Mouse (Mus musculus) spleen, adult 12 weeks (tissue): Measurements from ENCODE around the gene Pianp.

ENCODE experiments used
- DNase-seq: peaks from one replicate; pipeline ENCODE4 v3.0.0; 2022; ENCODE audit warnings: low spot score

Gene Pianp

DNA sequence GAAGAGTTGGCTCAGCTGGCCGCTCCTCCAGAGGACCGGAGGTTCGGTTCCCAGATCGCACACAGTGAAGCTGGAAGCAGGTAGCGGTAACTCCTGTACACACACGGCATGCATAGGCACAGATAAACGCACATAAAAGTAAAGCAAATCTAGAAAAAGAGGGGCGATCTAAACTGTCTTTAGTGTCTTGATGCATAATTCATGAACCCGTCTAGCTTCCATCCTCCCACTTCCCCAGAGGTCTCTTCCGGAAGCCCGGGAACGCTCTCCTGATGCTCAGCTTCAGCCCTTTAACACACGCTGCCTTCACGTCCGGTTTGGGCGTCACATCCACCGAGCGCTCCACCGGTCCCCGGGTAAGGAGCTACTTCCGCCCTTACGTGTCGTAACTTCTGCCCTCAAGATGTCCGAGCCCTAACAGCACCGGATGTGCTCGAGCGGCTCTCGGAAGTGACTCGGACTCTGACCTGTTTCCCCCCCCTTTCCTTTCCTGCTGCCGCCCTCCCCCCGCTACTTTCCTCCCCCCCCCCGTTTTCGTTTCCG lies 12.2 kb downstream of the Pianp start:
- peak; percentile 90 for DNase-seq

DNA sequence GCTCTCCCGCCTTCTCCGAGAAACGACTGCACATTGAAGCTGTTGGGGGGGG lies 12.5 kb downstream of the Pianp start, which contains the start of gene Zfp384:
TSS of gene Zfp384 (plus strand) at position 17 of the 52 bp plus-strand sequence.
- DNase-seq = no peak

DNA sequence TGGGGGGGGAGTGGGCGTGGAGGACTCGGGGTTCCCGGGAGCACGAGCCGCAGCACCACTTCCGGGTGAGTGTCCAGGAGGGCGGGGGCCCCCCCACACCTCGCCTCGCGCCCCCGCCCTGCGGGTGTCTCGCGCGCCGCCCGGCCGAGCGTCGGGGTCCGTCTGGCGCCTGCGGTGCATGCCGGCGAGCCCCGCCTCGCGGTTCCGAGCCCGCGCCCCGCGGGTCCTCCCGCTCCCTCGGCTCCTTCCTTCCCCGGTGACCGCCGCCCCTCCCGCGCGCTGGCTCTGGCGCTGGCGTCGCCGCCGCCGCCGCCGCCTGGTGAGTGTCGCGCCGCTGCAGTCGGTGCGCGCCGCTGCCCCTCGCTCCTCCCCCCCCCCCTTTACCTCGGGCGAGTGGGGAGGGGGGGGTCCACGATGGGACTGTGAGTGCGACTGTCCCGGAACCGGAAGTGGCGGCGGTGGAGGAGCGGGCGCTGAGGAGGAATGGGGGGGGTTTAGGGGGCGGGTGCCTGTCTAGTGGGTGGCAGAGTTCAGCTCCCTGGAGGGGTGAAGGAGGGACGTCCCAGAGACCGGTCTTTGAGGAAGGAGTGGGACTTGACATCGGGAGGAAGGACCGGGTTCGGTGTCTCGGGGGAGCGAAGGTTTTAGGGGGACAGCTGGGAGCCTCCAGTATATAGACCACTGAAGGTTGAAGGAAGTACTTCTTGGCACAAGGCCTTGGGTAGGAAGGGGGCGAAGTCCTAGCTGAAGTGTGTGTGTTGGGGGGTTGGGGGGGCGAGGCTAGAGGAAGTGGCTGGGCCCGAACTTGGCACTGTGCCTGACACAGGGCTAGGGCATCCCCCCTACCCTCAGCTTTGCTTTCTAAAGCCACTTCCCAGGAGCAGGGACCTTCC lies 12.9 kb downstream of the Pianp start:
- peak; percentile 65 for DNase-seq

DNA sequence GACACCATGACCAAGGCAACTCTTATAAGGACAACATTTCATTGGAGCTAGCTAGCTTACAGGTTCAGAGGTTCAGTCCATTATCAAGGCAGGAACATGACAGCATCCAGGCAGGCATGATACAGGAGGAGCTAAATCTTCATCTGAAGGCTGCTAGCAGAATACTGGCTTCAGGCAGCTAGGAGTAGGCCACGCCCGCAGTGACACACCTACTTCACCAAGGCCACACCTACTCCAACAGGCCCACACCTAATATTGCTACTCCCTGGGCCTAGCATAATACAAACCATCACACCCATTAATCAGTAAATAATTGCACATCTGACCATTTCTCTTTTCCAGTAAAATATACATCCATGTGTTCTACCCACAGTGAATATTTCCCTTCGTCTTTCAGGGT lies 21.2 kb downstream of the Pianp start:
- DNase-seq = peak; percentile 32

- peak; percentile 54 for DNase-seq
Observed at GRCm38 (mm10) chr6:125030532-125030931, 34.0 kb downstream of the Pianp start.

DNA sequence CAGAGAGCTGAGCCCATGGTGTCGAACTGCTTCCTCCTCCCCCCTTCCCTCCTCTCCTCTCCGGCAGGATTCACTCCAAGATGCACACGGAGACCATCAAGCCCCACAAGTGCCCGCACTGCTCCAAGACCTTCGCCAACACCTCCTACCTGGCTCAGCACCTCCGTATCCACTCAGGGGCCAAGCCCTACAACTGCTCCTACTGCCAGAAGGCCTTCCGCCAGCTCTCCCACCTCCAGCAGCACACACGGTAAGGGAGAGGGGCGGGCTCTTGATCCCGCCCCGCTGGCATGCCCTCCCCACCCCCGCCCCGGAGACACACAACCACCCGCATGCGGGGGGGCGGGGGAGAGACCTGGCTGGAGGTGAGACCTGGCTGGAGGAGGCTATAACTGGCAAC lies 35.1 kb downstream of the Pianp start:
- DNase-seq = no peak

DNA sequence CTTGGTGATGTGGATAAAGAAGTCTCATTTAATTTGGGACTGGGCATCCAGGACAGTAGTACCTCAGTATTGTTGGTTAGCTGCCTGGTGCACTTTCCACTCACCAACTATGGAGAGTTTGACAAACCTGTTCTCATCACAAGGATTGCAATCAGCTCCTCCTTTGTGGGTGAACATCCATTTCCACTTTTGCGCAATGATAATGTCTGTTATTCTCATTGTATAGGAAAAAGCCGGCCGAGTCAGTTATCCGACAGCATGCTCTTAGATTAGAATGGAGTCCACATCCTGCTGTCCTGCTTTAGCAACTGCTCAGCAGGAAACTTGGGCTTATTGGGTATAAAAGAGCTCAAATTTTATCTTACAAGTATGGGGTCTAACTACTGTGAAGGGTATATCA lies 42.2 kb downstream of the Pianp start:
- DNase-seq = no peak

- no peak for DNase-seq
Observed at GRCm38 (mm10) chr6:125039131-125039530, 42.6 kb downstream of the Pianp start.

- DNase-seq = peak; percentile 77
Observed at GRCm38 (mm10) chr6:125039533-125040153, 43.1 kb downstream of the Pianp start, which contains the start of gene Ing4. Gene Ing4 (plus strand): TSS chr6:125039760.

- no peak for DNase-seq
Observed at GRCm38 (mm10) chr6:125040221-125040620, 43.7 kb downstream of the Pianp start.

DNA sequence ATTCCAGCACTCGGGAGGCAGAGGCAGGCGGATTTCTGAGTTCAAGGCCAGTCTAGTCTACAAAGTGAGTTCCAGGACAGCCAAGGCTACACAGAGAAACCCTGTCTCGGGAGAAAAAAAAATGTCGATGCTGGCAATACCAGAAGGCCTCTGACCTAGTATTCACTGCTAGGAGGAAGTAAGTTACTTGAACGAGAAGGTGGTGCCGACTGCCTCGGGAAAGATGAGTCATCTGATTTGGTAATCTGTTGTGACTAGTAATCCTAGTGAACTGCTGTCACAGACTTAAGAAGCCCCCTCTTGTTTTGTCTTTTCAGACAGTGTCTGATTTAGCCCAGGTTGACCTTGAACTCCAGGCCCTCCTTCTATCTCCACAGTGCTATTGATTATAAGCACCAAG lies 44.6 kb downstream of the Pianp start:
- no peak for DNase-seq

DNA sequence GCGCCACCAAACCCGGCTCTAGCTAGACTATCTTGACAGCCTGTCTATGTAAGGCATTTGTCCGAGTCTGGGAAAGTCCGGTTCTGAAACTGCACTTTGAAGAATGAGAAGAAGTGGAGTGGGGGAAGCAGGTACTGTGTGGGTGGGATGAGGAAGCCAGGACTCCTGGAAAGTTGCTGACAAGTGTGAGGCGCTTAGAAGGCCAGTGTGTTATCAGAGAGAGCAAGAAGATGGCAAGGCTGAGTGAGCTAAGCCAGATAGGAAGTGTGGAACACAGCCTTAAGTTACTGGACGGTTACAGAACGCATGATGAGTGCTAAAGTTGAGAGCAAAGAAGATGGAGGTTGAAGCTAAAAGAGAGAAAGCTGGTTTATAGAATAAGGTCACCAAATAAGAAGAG lies 45.6 kb downstream of the Pianp start:
- DNase-seq = no peak

GRCm38 (mm10) chr6:125046691-125047090 lies 50.2 kb downstream of the Pianp start:
- peak; percentile 53 for DNase-seq

- DNase-seq = no peak
Observed at GRCm38 (mm10) chr6:125049678-125050077, 53.2 kb downstream of the Pianp start, which contains the start of gene Acrbp. Gene Acrbp (plus strand): TSS chr6:125049689.

DNA sequence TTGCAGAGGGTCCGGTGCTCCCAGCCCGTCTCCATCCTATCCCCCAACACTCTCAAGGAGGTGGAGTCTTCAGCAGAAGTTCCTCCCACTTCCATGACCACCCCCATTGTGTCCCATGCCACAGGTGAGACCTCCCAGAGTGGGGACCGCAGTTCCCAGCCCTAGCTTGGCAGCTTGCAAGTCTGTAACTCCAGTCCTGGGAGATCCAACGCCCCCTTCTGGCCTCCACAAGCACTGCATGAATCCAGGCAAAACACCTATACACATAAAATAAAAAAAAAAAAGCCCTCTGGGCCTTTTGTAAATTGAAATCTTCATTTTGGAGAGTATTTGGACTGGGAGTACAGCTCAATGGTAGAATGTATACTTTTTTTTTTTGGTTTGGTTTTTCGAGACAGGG lies 54.7 kb downstream of the Pianp start:
- no peak for DNase-seq
